Mouse (Mus musculus) heart, embryonic 16.5 days (tissue): ENCODE data around the gene Tmem200c. TPM values are rescaled to one million over a fixed set of nuclear protein-coding genes. Genes with fewer than 3 reads are reported as not detected.
A peak's percentile ranks its signal among the peaks of the same experiment; 100 is the strongest.

Experiments used
- ATAC-seq: fragments of 200-750 bp; cut with Nextera tagmentation; replicated peaks from 2 replicates; pipeline ENCODE4 v1.8.0; 2017; ENCODE audit warnings: moderate number of reproducible peaks; ENCODE audit not compliant: insufficient read depth, low FRiP score; ENCODE audit errors: extremely low read depth
- H3K27ac ChIP-seq: fragments of 300-500 bp; sonication (generic); 2 replicates; pipeline ENCODE4 v1.5.1; 2014; ENCODE audit warnings: mild to moderate bottlenecking, low read length, control low read depth, moderate library complexity
- H3K27me3 ChIP-seq: fragments of 300-500 bp; sonication (generic); 2 replicates; pipeline ENCODE4 v1.6.1; 2014; ENCODE audit warnings: low read length, mixed read lengths; ENCODE audit not compliant: control insufficient read depth, insufficient read depth
- H3K36me3 ChIP-seq: fragments of 300-500 bp; sonication (generic); 2 replicates; pipeline ENCODE4 v1.6.1; 2014; ENCODE audit not compliant: control insufficient read depth, insufficient read depth
- H3K4me1 ChIP-seq: fragments of 300-500 bp; sonication (generic); 2 replicates; pipeline ENCODE4 v1.6.1; 2014; ENCODE audit warnings: low read length, mixed read lengths; ENCODE audit not compliant: control insufficient read depth, insufficient read depth
- H3K4me2 ChIP-seq: fragments of 300-500 bp; sonication (generic); 2 replicates; pipeline ENCODE4 v1.6.1; 2014; ENCODE audit warnings: low read depth, mild to moderate bottlenecking, control low read depth, low read length
- H3K4me3 ChIP-seq: fragments of 300-500 bp; sonication (generic); 2 replicates; pipeline ENCODE4 v1.5.1; 2014; ENCODE audit warnings: mild to moderate bottlenecking, control low read depth, low read length
- H3K9ac ChIP-seq: fragments of 300-500 bp; sonication (generic); 2 replicates; pipeline ENCODE4 v1.6.1; 2014; ENCODE audit warnings: low read length, control low read depth
- H3K9me3 ChIP-seq: fragments of 300-500 bp; sonication (generic); replicated peaks from 2 replicates; pipeline ENCODE4 v1.6.1; 2016; ENCODE audit warnings: low read length; ENCODE audit not compliant: control insufficient read depth
- whole genome bisulfite sequencing: fragments of 180-500 bp; shearing (Covaris S2); extraction: QIAGEN DNeasy Blood & Tissue Kit; methylation state at CpG from one replicate; pipeline ENCODE4 v1.1.7; 2014; 5-methylcytosine and 5-hydroxymethylcytosine counted together
- polyA plus RNA-seq: library from polyadenylated mRNA; unstranded; fragments of >200 nt; fragmentation: Nextera tagmentation; extraction: Ambion mirVana; gene quantifications from 2 replicates; pipeline ENCODE4 v1.2.1, GENCODE M21; 2015

Gene Tmem200c
- 0.04 and 0.24 TPM in 2 replicates for polyA plus RNA-seq

- WGBS = 66% methylated on average over 6 of the region's 6 CpGs
- no peak within 1 kb of the TSS for H3K9ac ChIP-seq
- no peak for ATAC-seq
- no peak within 1 kb of the TSS for H3K4me2 ChIP-seq
- H3K4me1 ChIP-seq = no peaks in the 10 kb centered on the region
- H3K36me3 ChIP-seq = no peaks in the 10 kb centered on the region
- no peaks in the 10 kb centered on the region for H3K9me3 ChIP-seq
- H3K27ac ChIP-seq = no peak within 1 kb of the TSS
- H3K27me3 ChIP-seq = peaks cover 6% of the 10 kb centered on the region; the same call in 1 of the 2 replicates
- no peak within 1 kb of the TSS for H3K4me3 ChIP-seq
Measured at GRCm38 (mm10) chr17:68826323-68826722, at the start of gene Tmem200c. TSS of gene Tmem200c (plus strand) at chr17:68826623.

GRCm38 (mm10) chr17:68793741-68794140, 32.7 kb upstream of the Tmem200c start:
- Histone ChIP-seq H3K4me1 (no peaks in the 10 kb centered on the region), H3K27ac (no peak overlapping the region), H3K27me3 (no peaks in the 10 kb centered on the region), H3K4me3 (no peak overlapping the region), H3K4me2 (no peak overlapping the region), H3K36me3 (no peaks in the 10 kb centered on the region), H3K9me3 (no peaks in the 10 kb centered on the region), H3K9ac (no peak overlapping the region)
- no peak for ATAC-seq
- 71% methylated on average over 4 of the region's 4 CpGs for WGBS

GRCm38 (mm10) chr17:68836655-68837012, 10.2 kb downstream of the Tmem200c start:
- ATAC-seq = no peak
- no peaks in the 10 kb centered on the region for H3K9me3 ChIP-seq
- H3K4me1 ChIP-seq = peaks cover 18% of the 10 kb centered on the region
- WGBS = 0% methylated on average over 10 of the region's 15 CpGs
- peak overlapping the region; percentile 53 for H3K4me3 ChIP-seq
- no peaks in the 10 kb centered on the region for H3K36me3 ChIP-seq
- peak overlapping the region; percentile 67 for H3K4me2 ChIP-seq
- H3K9ac ChIP-seq = no peak overlapping the region
- H3K27me3 ChIP-seq = peaks cover 76% of the 10 kb centered on the region
- H3K27ac ChIP-seq = no peak overlapping the region

GRCm38 (mm10) chr17:68837013-68837858, 10.8 kb downstream of the Tmem200c start:
- WGBS = under 1% methylated on average over 68 of the region's 72 CpGs
- no peak overlapping the region for H3K27ac ChIP-seq

GRCm38 (mm10) chr17:68837859-68838194, 11.4 kb downstream of the Tmem200c start:
- peaks cover 87% of the 10 kb centered on the region for H3K27me3 ChIP-seq
- H3K4me2 ChIP-seq = peak overlapping the region; percentile 67
- 10% methylated on average over 4 of the region's 4 CpGs for whole genome bisulfite sequencing
- no peaks in the 10 kb centered on the region for H3K36me3 ChIP-seq
- no peak overlapping the region for H3K27ac ChIP-seq
- peaks cover 22% of the 10 kb centered on the region for H3K4me1 ChIP-seq
- no peak overlapping the region for H3K9ac ChIP-seq
- H3K4me3 ChIP-seq = peak overlapping the region; percentile 53
- ATAC-seq = no peak
- H3K9me3 ChIP-seq = no peaks in the 10 kb centered on the region

More at GRCm38 (mm10) chr17:68837013-68837858, 10.8 kb downstream of the Tmem200c start:
- no peaks in the 10 kb centered on the region for H3K9me3 ChIP-seq
- no peak for ATAC-seq
- no peaks in the 10 kb centered on the region for H3K36me3 ChIP-seq
- peak overlapping the region; percentile 67 for H3K4me2 ChIP-seq
- 0 out of 2 replicates have a peak overlapping the region, but pooled peaks have one; percentile 13 for H3K9ac ChIP-seq
- peak overlapping the region; percentile 53 for H3K4me3 ChIP-seq
- peaks cover 22% of the 10 kb centered on the region for H3K4me1 ChIP-seq
- peaks cover 82% of the 10 kb centered on the region for H3K27me3 ChIP-seq

GRCm38 (mm10) chr17:68839888-68840571, 13.6 kb downstream of the Tmem200c start:
- peaks cover 76% of the 10 kb centered on the region for H3K27me3 ChIP-seq
- H3K4me1 ChIP-seq = peaks cover 22% of the 10 kb centered on the region
- WGBS = 11% methylated on average over 17 of the region's 17 CpGs
- no peaks in the 10 kb centered on the region for H3K36me3 ChIP-seq
- H3K27ac ChIP-seq = no peak overlapping the region
- no peak for ATAC-seq
- no peak overlapping the region for H3K9ac ChIP-seq
- peak overlapping the region; percentile 58; the same call in 1 of the 2 replicates for H3K4me3 ChIP-seq
- no peak overlapping the region for H3K4me2 ChIP-seq
- no peaks in the 10 kb centered on the region for H3K9me3 ChIP-seq

GRCm38 (mm10) chr17:68840572-68840939, 14.1 kb downstream of the Tmem200c start:
- WGBS = 11% methylated on average over 10 of the region's 10 CpGs
- H3K9me3 ChIP-seq = no peaks in the 10 kb centered on the region
- H3K4me1 ChIP-seq = peaks cover 22% of the 10 kb centered on the region
- peaks cover 71% of the 10 kb centered on the region for H3K27me3 ChIP-seq
- ATAC-seq = no peak
- H3K4me2 ChIP-seq = peak overlapping the region; percentile 98
- no peak overlapping the region for H3K9ac ChIP-seq
- no peak overlapping the region for H3K27ac ChIP-seq
- H3K36me3 ChIP-seq = no peaks in the 10 kb centered on the region
- H3K4me3 ChIP-seq = peak overlapping the region; percentile 58

- Histone ChIP-seq H3K9me3 (no peaks in the 10 kb centered on the region), H3K27me3 (peaks cover 67% of the 10 kb centered on the region), H3K4me3 (peak overlapping the region; percentile 58), H3K4me1 (peaks cover 22% of the 10 kb centered on the region), H3K36me3 (no peaks in the 10 kb centered on the region), H3K4me2 (peak overlapping the region; percentile 98), H3K27ac (no peak overlapping the region), H3K9ac (peak overlapping the region; percentile 66)
- peak; percentile 63 for ATAC-seq
- under 1% methylated on average over 75 of the region's 75 CpGs for WGBS
Measured at GRCm38 (mm10) chr17:68841097-68841891, 14.9 kb downstream of the Tmem200c start.
